Mouse (Mus musculus): ENCODE results near the gene Tex37.

GRCm38 (mm10) chr6:70911668-70912395 is 6.9 kb downstream of the Tex37 start:
- TF ChIP-seq CTCF (IDR thresholded peaks at IDR 0.05; ENCODE audit: low read depth) (no peak), EP300 (optimal IDR thresholded peaks at IDR 0.05) (no peak)

Measured in stomach, postnatal 0 days (tissue).